Mouse (Mus musculus): ENCODE results near the gene Camta1. TPM values are rescaled to one million over a fixed set of nuclear protein-coding genes. Genes with fewer than 3 reads are reported as not detected.

The Camta1 gene
- total RNA-seq, 4 experiments from 2014 or later: 79.5 to 115 (median 98.3) TPM

GRCm38 (mm10) chr4:151222635-151223034 is 639.0 kb downstream of the Camta1 start:
- no peak for DNase-seq (ENCODE audit: low spot score in 2 of 2)

DNA sequence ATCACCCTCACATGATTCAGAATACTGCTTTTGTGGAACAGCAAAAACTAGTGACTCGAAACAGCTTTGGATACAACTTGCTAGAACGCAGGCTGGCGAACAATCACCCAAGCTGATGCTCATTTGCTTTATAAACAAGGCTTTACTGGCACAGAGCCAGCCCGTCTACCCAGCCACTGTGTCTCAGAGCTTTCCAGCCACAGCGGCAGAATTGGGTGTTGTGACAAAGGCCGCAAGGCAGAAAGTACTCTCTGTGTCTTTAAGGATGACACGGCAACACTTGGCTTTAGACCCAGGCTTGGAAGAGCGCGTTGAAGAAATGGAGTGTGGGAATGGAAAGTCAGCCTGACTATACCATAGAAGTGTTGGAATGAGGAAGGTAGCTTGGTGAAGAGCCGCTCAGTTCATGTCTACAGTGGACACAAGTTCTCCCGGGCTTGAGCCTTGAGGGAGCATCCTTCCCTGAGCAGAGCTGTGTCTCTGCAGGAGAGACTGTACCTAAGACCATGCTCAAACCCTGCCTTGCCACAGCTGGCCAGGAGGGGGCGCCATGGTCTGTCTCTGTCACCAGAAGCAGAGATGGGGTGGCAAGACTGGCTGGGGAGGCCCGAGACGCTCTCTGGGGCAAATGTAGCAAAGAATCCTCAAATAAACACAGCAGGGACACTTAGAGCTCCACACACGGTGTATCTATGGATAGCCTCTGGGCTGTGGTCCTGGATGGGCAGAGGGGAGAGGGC is 645.0 kb downstream of the Camta1 start:
- no peak for DNase-seq (ENCODE audit: low spot score in 2 of 2)

DNA sequence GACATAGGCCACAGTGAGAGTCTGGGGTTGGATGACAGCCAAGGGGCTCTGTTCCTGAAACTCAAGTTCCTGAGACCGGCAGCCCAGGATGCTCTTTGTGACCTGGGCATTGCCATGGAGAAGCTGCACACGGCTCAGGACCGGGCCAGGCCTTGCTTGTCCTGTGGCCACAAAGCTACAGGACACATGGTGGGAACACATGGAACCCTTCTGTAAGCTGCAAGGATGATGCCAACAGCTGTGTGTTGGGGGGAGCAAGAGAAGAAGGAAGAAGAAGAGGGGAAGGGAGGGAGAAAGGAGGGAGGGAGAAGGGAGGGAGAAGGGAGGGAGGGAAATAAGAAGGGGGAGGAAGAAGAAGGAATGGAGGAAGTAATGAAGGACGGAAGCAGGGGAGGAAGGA is 645.8 kb downstream of the Camta1 start:
- no peak for DNase-seq (ENCODE audit: low spot score in 2 of 2)

DNA sequence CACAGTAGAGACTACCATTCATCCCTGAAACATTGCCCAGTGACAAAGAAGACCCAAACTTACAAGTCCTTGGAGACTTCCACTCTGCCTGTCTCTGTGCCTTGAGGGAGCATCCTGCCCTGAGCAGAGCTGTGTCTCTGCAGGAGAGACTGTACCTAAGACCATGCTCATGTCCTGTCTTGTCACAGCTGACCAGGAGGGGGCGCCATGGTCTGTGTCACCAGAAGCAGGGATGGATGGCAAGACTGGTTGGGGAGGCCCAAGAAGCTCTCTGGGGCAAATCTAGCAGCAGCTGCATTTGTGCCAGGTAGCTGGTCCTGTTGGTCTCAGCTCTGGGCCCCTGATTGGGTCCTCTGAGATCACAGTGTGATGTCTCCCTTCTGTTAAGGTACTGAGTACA is 646.5 kb downstream of the Camta1 start:
- no peak for DNase-seq (ENCODE audit: low spot score in 2 of 2)

- no peak for DNase-seq (ENCODE audit: low spot score in 2 of 2)
Observed at GRCm38 (mm10) chr4:151213475-151213874, 648.2 kb downstream of the Camta1 start.

DNA sequence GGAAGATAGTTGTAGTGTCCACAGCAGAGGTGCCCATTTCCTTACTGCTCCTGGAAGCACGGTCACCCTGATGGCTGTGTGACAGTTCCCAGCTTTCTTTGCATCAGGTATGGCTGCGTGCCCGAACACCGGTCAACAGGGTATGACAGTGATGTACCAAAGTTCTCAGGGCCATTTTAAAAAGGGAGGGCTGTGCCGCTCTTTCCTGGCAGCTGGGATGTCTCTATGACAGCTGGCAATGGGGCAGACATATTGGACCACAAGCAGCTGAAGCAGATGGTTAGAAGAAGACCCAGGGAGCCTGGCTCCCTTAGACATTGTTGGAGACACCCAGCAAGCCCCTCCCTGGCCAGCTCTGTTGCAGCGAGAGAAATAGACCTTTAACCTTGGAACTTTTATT is 649.7 kb downstream of the Camta1 start:
- DNase-seq (ENCODE audit: low spot score in 2 of 2): no peak

- no peak for DNase-seq (ENCODE audit: low spot score in 2 of 2)
Observed at GRCm38 (mm10) chr4:151207566-151207965, 654.1 kb downstream of the Camta1 start.

DNA sequence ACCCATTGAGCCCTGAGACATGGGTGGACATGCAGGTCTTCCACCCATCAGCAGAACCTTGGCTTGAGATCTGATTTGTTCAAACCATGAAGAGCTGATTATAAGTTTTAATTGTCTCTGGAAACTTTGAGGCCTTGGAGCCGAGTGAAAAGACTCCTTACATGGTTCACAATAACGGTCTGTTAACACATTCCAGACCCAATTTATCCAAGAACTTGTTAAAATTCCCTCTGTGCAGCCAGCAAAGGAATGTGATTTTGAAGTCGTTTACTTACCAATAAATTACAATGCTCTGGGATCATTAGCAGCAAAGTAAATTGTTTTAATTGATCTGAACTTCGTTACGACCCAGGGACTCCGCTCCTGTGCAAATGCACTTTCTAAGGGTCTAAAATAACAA is 658.8 kb downstream of the Camta1 start:
- DNase-seq (ENCODE audit: low spot score in 2 of 2): no peak

- no peak for DNase-seq (ENCODE audit: low spot score in 2 of 2)
Observed at GRCm38 (mm10) chr4:151200316-151200715, 661.4 kb downstream of the Camta1 start.

GRCm38 (mm10) chr4:151195126-151195525 is 666.5 kb downstream of the Camta1 start:
- no peak for DNase-seq (ENCODE audit: low spot score in 2 of 2)

DNA sequence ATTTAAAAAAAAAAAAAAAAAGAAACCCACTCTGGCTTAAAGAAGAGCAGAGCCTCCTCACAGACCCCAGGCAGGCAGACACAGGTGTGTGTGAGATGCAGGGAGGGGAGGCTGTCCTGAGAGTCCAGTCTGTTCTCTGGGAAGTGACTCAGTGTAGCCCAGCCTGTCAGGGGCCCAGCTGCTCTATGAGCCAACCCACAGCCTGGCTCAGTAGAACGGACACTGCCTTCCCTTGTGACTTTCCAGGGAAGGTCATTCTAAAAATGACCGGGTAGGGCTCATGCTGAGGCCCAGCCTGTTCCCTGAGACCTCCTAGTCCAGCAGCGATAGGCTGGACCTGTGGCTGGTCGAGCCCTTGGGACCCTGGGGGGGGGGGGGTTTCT is 667.0 kb downstream of the Camta1 start:
- DNase-seq (ENCODE audit: low spot score in 2 of 2): no peak

DNA sequence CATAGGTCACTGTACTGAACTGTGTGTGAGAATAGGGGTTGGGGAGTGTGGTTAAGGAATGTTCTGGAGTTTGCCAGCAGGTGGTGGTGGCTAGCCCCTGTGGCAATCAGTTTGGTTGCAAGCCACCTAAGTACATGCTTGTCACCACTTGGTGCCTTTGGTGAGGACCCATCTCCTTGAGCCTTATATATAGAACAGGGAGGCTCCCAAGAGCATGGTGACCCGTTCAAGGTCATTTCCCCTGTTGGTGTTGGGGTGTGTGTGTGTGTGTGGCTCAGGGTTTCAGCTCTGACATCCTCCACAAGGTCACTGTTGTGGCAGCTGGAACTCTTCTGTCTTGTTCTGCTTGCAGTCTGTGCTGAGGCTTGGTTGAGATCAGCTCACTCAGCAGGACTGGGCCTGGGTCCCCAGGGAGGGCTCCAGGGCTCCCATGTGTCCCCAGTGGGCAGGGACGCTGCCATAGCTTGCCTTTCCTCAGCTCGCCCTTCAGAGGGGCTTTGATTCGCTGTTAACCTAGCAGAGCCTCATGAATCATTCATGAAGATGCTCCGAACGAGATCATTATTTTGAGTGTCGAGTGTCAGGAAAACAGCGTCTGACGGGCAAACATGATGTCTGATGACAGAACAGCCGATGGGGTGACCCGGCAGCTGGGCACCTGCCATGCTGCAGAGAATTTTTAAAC is 667.5 kb downstream of the Camta1 start:
- DNase-seq (ENCODE audit: low spot score in 2 of 2): no peak

GRCm38 (mm10) chr4:151186447-151186846 is 675.2 kb downstream of the Camta1 start:
- DNase-seq (ENCODE audit: low spot score in 2 of 2): no peak

DNA sequence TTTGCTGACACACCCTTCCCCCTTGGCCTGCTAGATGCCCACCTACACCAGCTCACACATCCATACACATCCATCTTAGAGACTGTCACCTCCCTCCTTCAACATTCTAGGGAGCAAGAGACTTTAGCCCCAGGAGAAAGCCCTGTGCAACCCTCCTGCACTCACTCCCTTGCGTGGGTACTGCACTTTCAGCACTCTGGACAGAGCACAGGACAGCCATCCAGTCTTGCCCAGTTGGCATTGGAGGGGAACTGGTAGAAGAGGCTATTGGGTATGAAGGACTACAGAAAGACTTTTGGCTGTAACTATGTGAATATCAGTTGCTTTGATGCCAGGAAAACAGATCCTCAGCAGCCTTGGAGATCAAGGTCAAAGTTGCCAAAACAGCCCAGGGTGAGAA is 675.9 kb downstream of the Camta1 start:
- DNase-seq (ENCODE audit: low spot score in 2 of 2): no peak

GRCm38 (mm10) chr4:151180394-151180902 is 681.2 kb downstream of the Camta1 start:
- no peak for DNase-seq (ENCODE audit: low spot score in 2 of 2)

DNA sequence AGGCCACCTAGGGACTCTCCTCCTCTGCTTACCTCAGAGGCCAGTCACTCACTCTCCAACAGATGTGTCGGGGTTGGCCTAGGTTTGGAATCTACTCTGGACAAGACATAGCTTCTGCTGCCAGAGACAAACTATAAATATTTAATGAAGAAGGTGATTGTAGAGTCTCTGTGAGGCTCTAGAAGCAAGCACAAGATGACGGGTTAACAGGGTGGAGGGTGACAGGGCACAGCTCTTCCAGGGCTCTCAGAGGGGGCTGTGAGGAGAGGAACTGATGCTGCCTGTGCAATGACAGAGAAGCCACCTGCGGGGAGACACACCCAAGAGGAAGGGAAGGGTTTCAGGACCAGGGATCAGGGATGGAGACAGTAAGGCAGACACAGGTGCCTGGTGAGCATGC is 682.0 kb downstream of the Camta1 start:
- DNase-seq (ENCODE audit: low spot score in 2 of 2): no peak

DNA sequence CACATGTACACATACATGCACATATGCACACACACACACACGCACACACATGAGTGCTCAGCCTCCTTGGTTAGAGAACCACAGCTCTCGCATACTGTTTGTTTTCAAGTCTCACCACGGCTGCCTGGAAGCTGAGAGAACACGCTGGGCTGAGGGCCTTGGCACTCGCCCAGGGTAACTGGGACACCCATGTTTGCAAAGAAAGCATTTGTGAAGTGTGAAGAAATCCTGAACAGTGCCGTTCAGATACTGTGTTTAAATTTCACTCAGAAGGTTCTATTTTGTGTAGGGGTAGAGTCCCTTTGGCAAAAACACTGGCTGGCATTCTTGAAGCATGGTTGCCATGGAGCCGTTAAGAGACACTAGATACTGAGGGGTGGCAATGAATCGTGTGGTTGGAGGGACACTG is 682.7 kb downstream of the Camta1 start:
- DNase-seq (ENCODE audit: low spot score in 2 of 2): no peak

GRCm38 (mm10) chr4:151172526-151172925 is 689.1 kb downstream of the Camta1 start:
- DNase-seq (ENCODE audit: low spot score in 2 of 2): no peak

GRCm38 (mm10) chr4:151171117-151171516 is 690.6 kb downstream of the Camta1 start:
- DNase-seq (ENCODE audit: low spot score in 2 of 2): no peak

DNA sequence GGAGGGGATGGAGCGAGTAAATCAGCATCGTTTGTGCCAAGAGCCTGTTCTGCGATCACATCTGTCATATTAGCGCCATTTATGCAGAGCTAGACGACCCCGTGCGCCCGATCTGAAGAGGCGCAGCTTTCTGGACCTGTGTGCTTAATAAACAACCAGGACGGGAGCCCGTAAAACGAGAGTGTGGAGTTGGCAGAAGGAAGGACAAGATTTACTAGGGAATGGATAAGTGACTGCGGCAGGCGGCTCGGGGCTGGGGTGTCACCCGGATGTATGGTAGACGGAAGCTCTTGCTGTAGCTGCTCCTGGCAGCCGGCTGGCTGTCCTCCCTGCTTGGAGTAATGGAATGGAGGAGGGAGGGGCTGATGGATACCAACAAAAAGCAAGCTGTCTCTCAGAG is 691.0 kb downstream of the Camta1 start:
- DNase-seq (ENCODE audit: low spot score in 2 of 2): no peak

DNA sequence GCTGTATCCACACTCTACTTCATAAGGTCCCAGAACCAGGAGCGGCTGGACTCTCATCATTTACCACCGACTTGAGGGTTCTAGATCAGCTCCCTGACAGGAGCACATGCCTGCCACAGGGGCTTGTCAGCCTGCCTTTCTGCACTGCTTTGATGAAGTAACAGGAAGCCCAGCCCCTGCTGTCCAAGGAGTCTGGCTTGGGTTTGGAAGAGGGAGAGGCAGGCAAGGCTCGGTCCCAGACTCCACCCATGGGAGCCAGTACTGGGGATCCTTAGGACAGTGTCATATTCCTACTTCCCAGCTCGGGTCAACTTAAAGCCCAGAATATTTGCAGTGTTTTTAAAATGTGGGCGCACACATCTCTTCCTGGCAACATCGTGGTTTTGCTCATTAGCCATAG is 694.7 kb downstream of the Camta1 start:
- DNase-seq (ENCODE audit: low spot score in 2 of 2): no peak

- DNase-seq (ENCODE audit: low spot score in 2 of 2): peak; percentile 93 to 94
Observed at GRCm38 (mm10) chr4:151165539-151165938, 696.1 kb downstream of the Camta1 start.

GRCm38 (mm10) chr4:151164309-151164708 is 697.4 kb downstream of the Camta1 start:
- DNase-seq (ENCODE audit: low spot score in 2 of 2): no peak
